Mouse (Mus musculus) lung, postnatal 25 days (tissue): Measurements from ENCODE around the gene Galnt5.

Source experiments
- DNase-seq: peaks from one replicate; pipeline ENCODE4 v3.0.0; 2022; ENCODE audit warnings: low spot score

Galnt5 gene

DNA sequence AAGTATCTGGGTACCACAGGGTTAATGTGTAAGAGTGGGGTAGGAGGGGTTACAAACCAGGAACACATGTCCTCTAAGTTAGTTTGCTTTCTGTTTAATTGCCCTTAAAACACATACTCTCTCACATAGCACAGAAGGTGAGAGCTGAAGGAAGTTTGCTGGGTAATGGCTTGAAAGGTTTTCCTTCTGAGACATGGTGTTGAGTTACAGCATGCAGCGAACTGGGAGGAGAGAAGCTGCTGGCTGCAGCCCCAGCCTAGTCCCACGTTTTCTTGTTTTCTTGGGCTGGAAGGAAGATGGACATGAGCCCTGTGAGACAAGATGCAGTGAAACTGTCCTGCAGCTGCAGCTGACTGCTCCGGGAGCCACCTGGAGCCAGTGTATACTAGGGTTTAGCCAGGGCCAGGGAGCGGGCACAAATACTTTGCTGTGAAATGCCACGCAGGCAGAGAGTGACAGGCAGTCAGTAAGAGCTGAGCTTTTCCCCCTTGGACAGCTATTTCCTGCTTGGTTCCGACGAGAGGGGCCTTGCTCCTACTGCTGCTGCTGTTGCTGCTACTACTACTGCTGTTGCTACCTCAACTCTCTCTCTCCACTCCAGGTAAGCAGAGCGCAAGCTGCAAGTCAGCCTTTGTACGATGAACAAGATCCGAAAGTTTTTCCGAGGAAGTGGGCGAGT is at the start of gene Galnt5:
TSS of gene Galnt5 (plus strand) at position 133 of the 679 bp plus-strand sequence.
- no peak for DNase-seq

DNA sequence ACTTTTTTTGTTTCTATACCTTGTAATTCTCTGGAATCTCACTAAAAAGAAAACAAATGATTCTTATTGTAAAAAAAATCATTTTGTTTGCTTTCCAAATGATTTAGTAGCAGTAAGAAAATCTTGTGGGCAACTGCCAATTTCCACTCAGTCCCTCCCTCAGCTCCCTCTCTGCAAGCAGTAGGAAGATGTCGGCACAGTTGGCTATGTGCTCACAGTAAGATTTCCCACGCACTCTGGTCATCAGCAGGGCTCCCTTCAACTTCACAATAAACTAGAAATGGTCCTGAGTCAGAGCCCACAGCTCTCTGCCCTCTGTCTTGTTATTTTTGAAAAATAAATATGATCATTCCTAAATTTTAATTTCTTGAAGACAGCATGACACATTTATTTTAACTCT is 46.1 kb upstream of the Galnt5 start:
- no peak for DNase-seq

DNA sequence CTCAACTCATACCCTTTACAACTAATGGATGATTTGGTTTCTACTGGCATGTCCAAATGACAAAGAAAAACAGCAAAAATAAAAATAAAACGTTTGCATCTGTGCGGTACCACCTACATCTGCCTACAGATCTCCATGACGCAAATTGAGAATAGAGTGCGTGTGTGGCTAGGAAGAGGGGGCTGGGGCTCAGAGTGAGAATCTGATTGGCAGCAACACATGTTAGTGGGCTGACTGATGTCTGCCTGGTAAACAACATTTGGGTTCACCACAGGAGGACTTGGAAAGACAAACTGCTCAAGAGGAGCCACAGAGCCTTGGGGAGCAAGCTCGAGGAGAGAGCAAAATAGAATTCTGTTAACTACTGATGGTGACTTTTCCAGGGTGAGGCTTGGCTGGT is 36.9 kb upstream of the Galnt5 start:
- no peak for DNase-seq

DNA sequence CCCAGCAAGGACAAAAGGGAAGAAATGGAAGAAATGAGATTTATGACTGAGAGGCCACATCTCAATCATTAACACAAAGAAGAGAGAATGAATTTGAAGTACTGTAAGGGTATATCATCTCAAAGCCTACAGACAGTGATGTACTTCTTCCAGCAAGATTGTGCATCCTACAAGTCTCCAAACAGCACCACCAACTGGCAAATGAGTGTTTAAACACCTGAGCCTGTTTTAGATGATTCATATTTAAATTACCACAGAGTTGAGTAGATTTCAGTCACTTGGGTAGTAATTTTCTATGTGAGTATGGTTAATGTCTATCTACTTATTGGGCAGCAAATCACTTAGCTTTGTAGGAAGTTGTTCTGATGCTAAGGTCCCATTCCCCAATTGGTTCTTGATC is 15.4 kb upstream of the Galnt5 start:
- no peak for DNase-seq

DNA sequence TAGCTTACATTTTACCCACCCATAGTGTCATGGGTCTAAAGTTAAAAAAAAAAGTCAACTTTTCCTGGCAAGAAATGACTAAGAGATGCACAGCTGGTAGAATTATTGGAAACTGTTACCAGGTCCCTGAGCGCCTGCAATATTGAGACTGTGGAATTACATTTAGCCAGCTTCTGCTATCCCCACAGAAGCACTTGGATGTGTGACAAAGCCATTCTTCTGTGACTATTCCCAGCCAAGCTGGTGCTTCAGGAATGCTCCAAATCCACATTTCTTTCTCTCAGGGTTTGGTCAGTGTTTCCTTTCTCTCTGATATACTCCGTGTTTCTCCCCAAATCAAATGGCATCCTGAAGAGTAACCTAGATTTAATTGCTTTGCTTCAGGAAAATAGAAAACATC is 6.6 kb upstream of the Galnt5 start:
- DNase-seq, result no peak

DNA sequence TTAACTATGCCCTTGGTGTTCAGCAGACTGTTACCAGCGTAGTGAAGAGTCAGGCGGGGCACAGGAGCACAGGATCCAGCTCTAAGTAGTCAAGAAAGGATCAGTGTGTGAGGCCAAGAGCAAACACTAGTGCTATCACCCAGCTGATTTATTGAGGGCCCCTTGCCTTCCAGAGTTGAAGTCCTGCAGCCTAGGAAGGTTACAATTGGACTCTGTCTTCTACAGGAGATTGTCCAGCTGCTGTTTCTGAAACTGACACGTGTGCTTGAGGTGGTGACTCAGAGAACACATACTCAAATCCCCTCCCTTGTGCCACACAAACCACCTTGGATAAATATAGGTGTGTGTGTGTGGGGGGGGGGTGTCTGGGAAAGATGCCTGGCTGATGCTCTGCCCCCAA is 3.8 kb downstream of the Galnt5 start:
- no peak for DNase-seq

DNA sequence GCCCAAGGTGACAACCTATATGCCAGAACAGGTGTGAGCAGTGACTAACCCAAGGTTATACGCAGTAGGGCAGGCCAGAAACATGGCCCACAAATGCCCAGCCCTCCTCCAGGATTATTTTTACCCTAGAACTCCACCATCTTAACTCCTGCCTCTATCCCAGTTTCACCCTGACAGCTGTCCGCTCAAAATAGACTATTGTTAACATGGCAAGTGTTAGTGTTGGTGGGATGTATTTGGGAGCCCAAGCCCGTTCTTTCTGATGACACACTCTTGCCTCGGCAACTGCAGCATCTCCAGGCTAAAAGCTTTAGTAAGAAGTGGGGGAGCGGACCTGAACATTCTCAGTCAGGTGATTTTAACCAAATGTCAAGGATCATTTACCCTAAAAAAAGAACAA is 9.4 kb downstream of the Galnt5 start:
- no peak for DNase-seq

DNA sequence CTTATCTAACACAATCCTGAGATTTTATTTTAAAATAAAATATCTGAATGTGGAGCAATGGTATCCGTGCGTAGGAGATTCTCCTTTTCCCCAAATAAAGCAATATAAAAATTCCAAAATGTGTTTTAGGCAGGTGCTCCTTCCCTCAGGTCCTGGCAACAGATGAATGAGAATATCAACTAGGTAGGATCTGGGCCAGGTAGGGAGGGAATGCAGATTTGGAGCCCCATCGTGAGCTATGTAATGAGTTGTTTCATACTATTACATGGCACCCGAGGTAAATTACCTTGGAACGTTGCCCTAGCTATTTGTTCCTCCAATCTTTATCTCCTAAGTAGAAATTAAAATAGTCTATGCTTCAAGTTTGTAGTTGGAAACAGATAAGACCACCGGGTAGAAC is 25.9 kb downstream of the Galnt5 start:
- DNase-seq, result no peak

DNA sequence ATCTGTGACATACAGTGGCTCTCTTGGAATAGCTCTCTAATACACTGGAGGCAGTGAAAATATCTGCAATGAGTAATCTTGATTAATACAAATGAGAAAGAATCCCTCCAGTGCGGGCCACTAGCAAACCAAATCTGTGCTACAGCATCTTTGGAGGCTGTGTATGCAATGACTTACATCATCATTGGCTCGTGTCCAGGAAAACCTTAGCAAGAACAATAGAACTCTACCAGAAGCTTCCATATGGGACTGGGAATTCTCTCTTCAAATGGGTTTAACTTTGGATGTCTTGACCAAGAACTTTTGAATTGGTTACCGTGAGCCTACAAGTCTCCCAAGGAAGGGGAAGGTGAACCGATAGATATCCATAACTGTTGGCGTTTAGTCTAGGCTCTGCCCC is 29.1 kb downstream of the Galnt5 start:
- no peak for DNase-seq

DNA sequence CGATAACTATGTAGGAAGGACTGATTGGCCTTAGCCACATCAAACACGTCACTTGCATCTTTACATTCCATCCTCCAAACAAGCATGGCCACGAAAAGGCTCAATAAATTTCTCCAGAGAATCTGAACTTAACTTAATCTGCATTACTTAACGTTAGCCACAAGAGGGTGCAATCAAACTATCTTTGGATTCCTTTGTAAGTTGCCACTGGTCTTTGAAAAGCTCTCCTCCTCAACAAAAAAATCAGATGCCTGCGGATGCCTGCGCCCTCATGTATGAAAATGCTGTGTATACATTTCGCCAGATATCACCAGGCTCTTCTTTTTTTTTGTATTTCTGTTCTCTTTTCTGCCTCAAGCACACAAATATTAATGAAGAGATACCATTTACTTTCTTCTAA is 31.7 kb downstream of the Galnt5 start:
- peak; percentile 20 for DNase-seq

DNA sequence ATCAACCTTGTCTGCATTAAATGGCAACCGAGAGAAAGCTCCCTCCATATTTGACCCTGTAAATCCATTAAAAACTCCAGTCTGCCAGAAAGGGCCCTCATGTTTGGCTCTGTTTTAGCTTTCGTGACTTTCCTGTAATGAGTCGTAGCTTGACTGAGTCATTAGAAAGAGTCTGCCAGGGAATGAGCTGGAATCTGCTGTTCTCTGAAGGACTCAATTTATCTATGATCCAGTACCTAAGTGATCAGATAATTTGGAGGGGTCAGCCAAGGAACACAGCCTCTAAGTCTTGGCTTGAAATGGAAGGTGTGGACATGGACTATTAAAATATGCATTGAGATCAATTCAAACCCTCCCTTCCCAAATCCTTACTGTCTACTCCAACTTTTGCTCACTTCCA is 33.7 kb downstream of the Galnt5 start:
- no peak for DNase-seq

DNA sequence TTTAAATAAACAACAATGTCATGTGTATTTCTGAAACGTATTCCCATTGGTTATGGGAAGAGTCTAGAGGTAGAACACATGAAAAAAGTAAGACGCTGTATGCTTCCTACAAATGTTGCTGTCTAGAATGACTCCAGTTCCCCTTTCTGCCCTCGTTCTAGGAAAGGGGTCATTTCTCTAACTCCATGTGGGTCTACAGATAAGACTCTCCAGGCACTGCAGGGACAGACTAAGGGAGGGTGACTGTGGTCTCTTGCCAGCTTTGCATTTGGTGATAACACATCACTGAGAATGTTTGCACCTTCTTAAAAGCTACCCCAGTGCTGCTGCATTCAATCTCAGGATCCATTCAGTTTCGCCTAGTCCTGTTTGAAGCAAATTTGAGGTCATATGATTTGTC is 38.0 kb downstream of the Galnt5 start:
- DNase-seq, result no peak

DNA sequence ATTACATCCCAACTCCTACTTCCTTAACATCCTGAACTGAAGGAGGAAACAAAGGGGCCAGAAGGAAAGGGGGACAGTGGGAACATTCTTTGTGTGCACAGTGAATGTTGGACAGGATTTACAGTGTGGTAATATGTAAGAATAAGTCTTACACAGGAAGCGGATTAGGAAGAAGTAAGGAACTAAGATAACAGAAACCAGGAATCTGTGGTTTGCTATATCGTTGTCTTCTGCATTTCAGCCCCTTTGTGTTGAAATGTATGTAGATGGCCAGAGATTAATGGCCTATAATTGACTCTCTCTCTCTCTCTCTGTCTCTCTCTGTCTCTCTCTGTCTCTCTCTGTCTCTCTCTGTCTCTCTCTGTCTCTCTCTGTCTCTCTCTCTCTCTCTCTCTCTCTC is 39.2 kb downstream of the Galnt5 start:
- no peak for DNase-seq

DNA sequence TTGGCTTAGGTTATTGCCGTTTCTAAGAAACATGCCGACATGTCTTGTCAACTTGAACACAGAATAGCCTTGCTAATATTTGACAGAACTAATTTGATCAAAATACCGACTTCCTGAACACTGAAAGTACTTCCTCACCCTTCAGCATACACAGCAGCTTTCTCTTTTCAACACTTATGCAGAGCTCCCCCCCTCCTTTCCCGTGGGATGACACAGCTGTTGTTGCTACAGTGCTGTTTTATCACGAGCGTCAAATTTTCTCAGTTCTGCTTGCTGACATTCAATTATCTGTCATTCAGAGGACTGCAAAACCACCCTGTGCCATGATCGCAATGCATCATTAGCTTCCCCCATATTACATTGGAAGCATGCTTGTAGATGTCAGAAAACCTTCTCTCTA is 44.2 kb downstream of the Galnt5 start:
- no peak for DNase-seq

DNA sequence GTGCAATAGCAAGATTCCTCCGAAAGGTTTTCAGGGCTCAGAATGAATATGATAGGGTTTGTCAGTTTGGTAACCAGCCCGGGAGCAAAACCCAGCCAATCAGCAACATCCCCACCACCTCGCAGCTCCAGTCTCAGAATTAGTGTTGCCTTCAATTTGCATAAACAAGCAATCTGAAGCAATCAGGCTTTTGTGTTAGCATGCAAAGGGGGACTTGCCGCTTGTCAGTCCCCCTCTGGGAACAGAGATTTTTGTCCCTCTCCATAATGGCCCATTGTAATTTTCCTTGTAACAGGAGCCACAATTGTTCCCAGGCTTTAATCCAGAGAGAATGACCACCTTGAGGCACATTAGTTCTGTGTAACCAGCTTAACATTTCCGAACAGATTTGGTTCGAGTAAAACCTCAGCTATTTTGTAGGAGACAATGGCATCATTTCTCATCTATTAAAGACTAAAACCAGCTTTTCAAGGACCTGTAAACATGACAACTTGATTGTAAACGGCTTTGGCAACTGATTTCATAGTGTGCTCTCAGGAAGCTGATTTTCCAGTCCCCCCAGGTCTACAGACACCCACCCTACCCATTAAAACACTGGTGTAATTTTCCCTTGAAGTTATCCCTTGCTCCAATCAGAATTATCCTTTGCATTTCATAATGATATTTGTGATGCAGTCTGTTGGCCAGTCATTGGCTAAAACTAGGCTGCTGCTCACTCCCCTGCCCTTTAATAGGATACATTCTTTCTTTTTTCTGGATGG is 55.3 kb downstream of the Galnt5 start, which contains the start of gene Ermn:
TSS of gene Ermn (minus strand) at position 44 of the 761 bp plus-strand sequence.
- no peak for DNase-seq

DNA sequence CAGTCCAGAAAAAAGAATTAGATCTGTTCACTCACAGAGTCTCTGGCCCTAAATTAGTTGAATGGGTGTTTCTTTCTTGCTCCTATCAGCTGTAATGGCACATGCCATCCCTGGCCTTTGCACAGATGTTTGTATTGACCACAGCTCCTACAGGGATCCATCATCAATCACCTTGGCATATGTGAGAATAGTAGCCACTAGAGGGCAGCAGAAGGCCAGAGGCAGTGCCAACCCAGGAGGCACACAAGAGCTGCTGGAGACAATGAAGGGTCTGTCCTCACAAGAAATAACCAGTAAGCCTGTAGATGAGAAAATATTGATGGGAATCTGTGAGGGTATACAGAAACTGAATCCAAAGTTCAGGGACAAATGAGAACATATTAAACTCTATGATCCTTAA is 57.7 kb downstream of the Galnt5 start:
- DNase-seq, result peak; percentile 68

DNA sequence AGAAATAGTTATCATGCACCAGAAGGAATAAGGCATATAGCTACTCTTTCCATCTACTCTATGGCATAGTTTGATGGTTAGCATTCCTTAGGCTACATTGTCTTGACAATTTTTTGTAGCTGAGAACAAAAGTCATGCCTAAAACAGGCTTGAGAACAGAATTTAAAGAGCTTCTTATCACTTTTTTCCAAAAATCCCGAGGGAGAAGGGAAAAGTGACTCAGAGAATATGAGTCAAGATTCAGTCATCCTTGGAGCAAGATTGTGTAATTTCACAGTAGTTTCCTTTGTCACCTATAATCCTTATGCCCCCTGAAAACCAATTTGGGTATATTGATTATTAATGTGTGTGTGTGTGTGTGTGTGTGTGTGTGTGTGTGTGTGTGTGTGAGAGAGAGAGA is 82.2 kb downstream of the Galnt5 start:
- DNase-seq, result no peak

DNA sequence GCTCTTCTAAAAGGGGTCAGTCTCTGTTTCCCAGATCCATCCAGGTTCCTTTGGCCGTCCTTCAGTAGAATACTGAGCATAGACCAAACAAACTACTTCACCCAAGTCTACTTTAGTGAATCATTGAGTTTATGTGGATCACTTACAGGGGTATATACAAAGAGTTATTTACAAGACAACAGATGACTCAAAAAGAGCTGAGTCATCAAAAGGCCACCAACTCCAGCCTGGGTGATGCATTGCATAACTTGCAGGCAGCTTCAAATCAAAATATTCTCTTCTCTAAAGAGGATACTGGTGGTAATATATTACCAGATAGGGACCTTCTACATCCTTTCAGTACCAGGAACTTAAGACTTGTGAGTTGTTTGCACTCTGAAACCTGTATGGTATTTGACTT is 88.7 kb downstream of the Galnt5 start:
- DNase-seq, result no peak

DNA sequence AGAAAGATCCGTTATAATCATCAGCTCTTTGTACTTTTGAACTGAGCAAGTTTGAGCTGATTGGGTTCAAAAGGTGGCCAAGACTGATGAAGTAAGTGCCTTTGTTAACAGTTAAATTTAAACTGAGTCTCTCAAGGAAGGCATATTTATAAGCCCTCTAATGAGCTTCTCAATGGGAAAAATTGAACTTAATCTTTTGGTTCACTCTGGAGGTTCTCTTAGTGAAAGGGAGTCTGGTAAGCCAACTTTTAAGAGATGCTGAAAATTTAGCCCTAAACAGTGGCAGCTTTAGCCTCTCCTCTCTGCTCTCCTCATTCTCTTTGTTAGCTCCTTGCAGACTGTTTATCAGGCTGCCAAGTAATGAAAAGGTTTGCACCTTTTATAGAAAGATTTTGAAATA is 97.1 kb downstream of the Galnt5 start:
- DNase-seq, result no peak
